Mouse (Mus musculus) neural tube, embryonic 14.5 days (tissue): ENCODE results near the gene Dmrta2. TPM values are rescaled to one million over a fixed set of nuclear protein-coding genes. Genes with fewer than 3 reads are reported as not detected.

Source experiments
- ATAC-seq: fragments of 200-750 bp; cut with Nextera tagmentation; 2 replicates; pipeline ENCODE4 v1.8.0; 2017; ENCODE audit warnings: low read depth, mild to moderate bottlenecking, moderate TSS enrichment, moderate library complexity
- H3K27ac ChIP-seq: fragments of 300-500 bp; sonication (generic); 2 replicates; pipeline ENCODE4 v1.5.1; 2014; ENCODE audit warnings: low read depth, mild to moderate bottlenecking, control low read depth, low read length, moderate library complexity, mixed read lengths
- H3K27me3 ChIP-seq: fragments of 300-500 bp; sonication (generic); 2 replicates; pipeline ENCODE4 v1.6.1; 2014; ENCODE audit warnings: low read length; ENCODE audit not compliant: control insufficient read depth, insufficient read depth
- H3K36me3 ChIP-seq: fragments of 300-500 bp; sonication (generic); 2 replicates; pipeline ENCODE4 v1.6.1; 2014; ENCODE audit warnings: low read length, mixed read lengths; ENCODE audit not compliant: control insufficient read depth, insufficient read depth
- H3K4me1 ChIP-seq: fragments of 300-500 bp; sonication (generic); 2 replicates; pipeline ENCODE4 v1.6.1; 2014; ENCODE audit warnings: low read length; ENCODE audit not compliant: control insufficient read depth, insufficient read depth
- H3K4me2 ChIP-seq: fragments of 300-500 bp; sonication (generic); 2 replicates; pipeline ENCODE4 v1.6.1; 2014; ENCODE audit warnings: mild to moderate bottlenecking, low read depth, low read length, control low read depth
- H3K4me3 ChIP-seq: fragments of 300-500 bp; sonication (generic); 2 replicates; pipeline ENCODE4 v1.5.1; 2014; ENCODE audit warnings: low read depth, low read length, control low read depth, mixed read lengths
- H3K9ac ChIP-seq: fragments of 300-500 bp; sonication (generic); replicated peaks from 2 replicates; pipeline ENCODE4 v1.6.1; 2014; ENCODE audit warnings: low read depth, mild to moderate bottlenecking, control low read depth, low read length, mixed read lengths
- H3K9me3 ChIP-seq: fragments of 300-500 bp; sonication (generic); 2 replicates; pipeline ENCODE4 v1.6.1; 2016; ENCODE audit warnings: low read length; ENCODE audit not compliant: control insufficient read depth
- WGBS: fragments of 180-500 bp; shearing (Covaris S2); extraction: QIAGEN DNeasy Blood & Tissue Kit; methylation state at CpG from one replicate; pipeline ENCODE4 v1.1.7; 2014; 5-methylcytosine and 5-hydroxymethylcytosine counted together
- polyA plus RNA-seq: library from polyadenylated mRNA; unstranded; fragments of >200 nt; fragmentation: Nextera tagmentation; extraction: Ambion mirVana; gene quantifications from 2 replicates; pipeline ENCODE4 v1.2.1, GENCODE M21; 2014

Dmrta2 gene
- polyA plus RNA-seq, 1 experiment from 2014 or later: 0.09 TPM

DNA sequence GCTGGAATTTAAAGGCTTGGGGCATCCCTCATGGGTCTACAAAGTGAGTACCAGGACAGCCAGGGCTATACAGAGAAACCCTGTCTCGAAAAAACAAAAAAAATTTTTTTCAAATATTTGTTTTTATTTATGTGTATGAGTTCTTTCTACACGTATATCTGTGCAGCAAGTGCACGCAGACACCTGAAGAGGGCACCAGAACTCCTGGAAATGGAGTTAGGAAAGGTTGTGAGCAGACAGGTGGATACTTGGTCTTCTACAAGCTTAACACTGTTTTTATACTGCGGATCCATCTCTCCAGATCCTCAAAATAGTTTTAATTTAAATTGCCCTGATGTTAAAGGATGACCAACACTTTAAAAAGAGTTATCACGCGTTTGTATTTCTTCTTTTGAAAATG, 11.4 kb downstream of the Dmrta2 start:
- ATAC-seq: no peak
- peaks cover 54% of the 10 kb centered on the region for H3K27me3 ChIP-seq
- no peak overlapping the region for H3K4me3 ChIP-seq
- no peaks in the 10 kb centered on the region for H3K36me3 ChIP-seq
- 34% methylated on average over 6 of the region's 6 CpGs for WGBS
- H3K27ac ChIP-seq: no peak overlapping the region
- H3K4me1 ChIP-seq: no peaks in the 10 kb centered on the region
- no peak overlapping the region for H3K9ac ChIP-seq
- H3K9me3 ChIP-seq: no peaks in the 10 kb centered on the region
- H3K4me2 ChIP-seq: no peak overlapping the region

GRCm38 (mm10) chr4:110006044-110006443, 28.2 kb downstream of the Dmrta2 start:
- Histone ChIP-seq H3K27me3 (no peaks in the 10 kb centered on the region), H3K36me3 (no peaks in the 10 kb centered on the region), H3K27ac (no peak overlapping the region), H3K9ac (no peak overlapping the region), H3K4me1 (no peaks in the 10 kb centered on the region), H3K4me3 (no peak overlapping the region), H3K9me3 (no peaks in the 10 kb centered on the region), H3K4me2 (no peak overlapping the region)
- ATAC-seq: no peak
- 93% methylated on average over 1 of the region's 1 CpGs for WGBS

GRCm38 (mm10) chr4:110019145-110019544, 41.3 kb downstream of the Dmrta2 start:
- no peak overlapping the region for H3K9ac ChIP-seq
- no peak overlapping the region for H3K4me2 ChIP-seq
- no peak overlapping the region for H3K4me3 ChIP-seq
- no peak overlapping the region for H3K27ac ChIP-seq
- no peaks in the 10 kb centered on the region for H3K36me3 ChIP-seq
- H3K9me3 ChIP-seq: no peaks in the 10 kb centered on the region
- no peaks in the 10 kb centered on the region; the same call in 1 of the 2 replicates for H3K27me3 ChIP-seq
- no peak for ATAC-seq
- 53% methylated on average over 9 of the region's 9 CpGs for WGBS
- 0 out of 2 replicates have a peak, but pooled peaks cover 5% of the 10 kb centered on the region for H3K4me1 ChIP-seq

- ATAC-seq: peak; percentile 63; the same call in 1 of the 2 replicates
- H3K27ac ChIP-seq: no peak overlapping the region
- WGBS: 13% methylated on average over 12 of the region's 12 CpGs
- peak overlapping the region; percentile 30 for H3K4me2 ChIP-seq
- H3K4me1 ChIP-seq: 0 out of 2 replicates have a peak, but pooled peaks cover 5% of the 10 kb centered on the region
- no peak overlapping the region for H3K4me3 ChIP-seq
- no peak overlapping the region for H3K9ac ChIP-seq
- no peaks in the 10 kb centered on the region for H3K36me3 ChIP-seq
- no peaks in the 10 kb centered on the region; the same call in 1 of the 2 replicates for H3K27me3 ChIP-seq
- H3K9me3 ChIP-seq: no peaks in the 10 kb centered on the region
These were observed 42.4 kb downstream of the Dmrta2 start for GRCm38 (mm10) chr4:110020255-110020654.

- 0 out of 2 replicates have a peak, but pooled peaks cover 5% of the 10 kb centered on the region for H3K4me1 ChIP-seq
- no peak overlapping the region for H3K4me3 ChIP-seq
- no peaks in the 10 kb centered on the region for H3K36me3 ChIP-seq
- H3K9ac ChIP-seq: no peak overlapping the region
- WGBS: 18% methylated on average over 25 of the region's 25 CpGs
- peak overlapping the region; percentile 36 for H3K4me2 ChIP-seq
- H3K27me3 ChIP-seq: no peaks in the 10 kb centered on the region; the same call in 1 of the 2 replicates
- no peaks in the 10 kb centered on the region for H3K9me3 ChIP-seq
- 0 out of 2 replicates have a peak overlapping the region, but pooled peaks have one; percentile 28 for H3K27ac ChIP-seq
- ATAC-seq: peak; percentile 77
These were observed 44.2 kb downstream of the Dmrta2 start for GRCm38 (mm10) chr4:110021956-110022625.

DNA sequence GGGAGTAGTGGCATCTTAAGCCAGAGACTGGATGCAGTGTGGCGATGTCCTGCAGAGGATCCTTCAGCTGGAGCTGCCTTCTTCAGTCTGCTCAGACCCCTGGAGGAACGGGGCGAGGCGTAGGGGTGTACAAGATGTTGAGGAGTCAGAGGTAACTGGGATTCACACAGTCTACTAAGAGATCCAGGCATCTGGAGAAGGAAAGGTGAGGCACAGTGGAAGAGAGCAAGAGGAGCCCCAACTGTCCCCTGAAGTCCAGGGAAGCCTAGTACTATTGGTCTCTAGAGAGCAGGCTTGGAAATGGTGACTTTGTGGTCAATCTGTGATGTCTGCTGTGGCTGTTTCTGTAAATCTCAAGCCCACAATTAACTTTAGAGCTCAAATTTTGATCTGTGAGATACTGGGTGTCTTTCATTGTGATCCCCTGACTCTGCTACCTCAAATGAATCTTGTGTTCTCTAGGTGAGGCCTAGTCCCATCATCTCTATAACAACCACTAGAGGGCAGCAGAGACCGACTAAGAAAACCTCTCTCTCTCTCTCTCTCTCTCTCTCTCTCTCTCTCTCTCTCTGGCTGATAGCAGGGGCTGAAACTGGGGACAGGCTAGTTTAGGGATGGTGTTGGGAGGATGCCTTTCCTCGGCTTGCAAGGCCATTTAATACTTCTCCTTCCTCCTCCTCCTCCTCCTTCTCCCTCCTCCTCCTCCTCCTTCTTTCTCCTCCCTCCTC, 50.8 kb downstream of the Dmrta2 start:
- H3K4me3 ChIP-seq: no peak overlapping the region
- no peak overlapping the region for H3K9ac ChIP-seq
- no peaks in the 10 kb centered on the region for H3K9me3 ChIP-seq
- peak; percentile 78 for ATAC-seq
- no peaks in the 10 kb centered on the region for H3K4me1 ChIP-seq
- H3K27me3 ChIP-seq: no peaks in the 10 kb centered on the region
- WGBS: 62% methylated on average over 6 of the region's 6 CpGs
- no peak overlapping the region for H3K27ac ChIP-seq
- no peak overlapping the region for H3K4me2 ChIP-seq
- no peaks in the 10 kb centered on the region for H3K36me3 ChIP-seq

GRCm38 (mm10) chr4:110029446-110029845, 51.6 kb downstream of the Dmrta2 start:
- no peaks in the 10 kb centered on the region for H3K9me3 ChIP-seq
- no peaks in the 10 kb centered on the region for H3K27me3 ChIP-seq
- ATAC-seq: no peak
- no peak overlapping the region for H3K27ac ChIP-seq
- WGBS: 95% methylated on average over 1 of the region's 1 CpGs
- no peaks in the 10 kb centered on the region for H3K4me1 ChIP-seq
- H3K4me3 ChIP-seq: no peak overlapping the region
- H3K4me2 ChIP-seq: no peak overlapping the region
- no peak overlapping the region for H3K9ac ChIP-seq
- no peaks in the 10 kb centered on the region for H3K36me3 ChIP-seq
